Mouse (Mus musculus): ENCODE measurements around the gene Rhbdf1. TPM values are rescaled to one million over a fixed set of nuclear protein-coding genes. Genes with fewer than 3 reads are reported as not detected.

Gene Rhbdf1
- polyA plus RNA-seq, 1 experiment: 16.1 TPM

- peaks cover 78% of the 10 kb centered on the region for H3K4me1 ChIP-seq
- H3K4me3 ChIP-seq (replicated peaks): peak overlapping the region; percentile 15
- TF ChIP-seq FLI1 (IDR thresholded peaks at IDR 0.05; ENCODE audit: low read length): no peak
- no peak for TF ChIP-seq GATA1 (IDR thresholded peaks at IDR 0.05; ENCODE audit: borderline replicate concordance, low read length)
- H3K27me3 ChIP-seq (replicated peaks): no peaks in the 10 kb centered on the region
- H3K36me3 ChIP-seq (replicated peaks; ENCODE audit: low read length): peaks cover 91% of the 10 kb centered on the region
- no peaks in the 10 kb centered on the region for H3K9me3 ChIP-seq
Measured at GRCm38 (mm10) chr11:32243205-32243955, 21.3 kb upstream of the Rhbdf1 start.

- H3K4me3 ChIP-seq (replicated peaks): no peak overlapping the region
- H3K4me1 ChIP-seq: peaks cover 75% of the 10 kb centered on the region
- no peak for TF ChIP-seq GATA1 (IDR thresholded peaks at IDR 0.05; ENCODE audit: borderline replicate concordance, low read length)
- TF ChIP-seq FLI1 (IDR thresholded peaks at IDR 0.05; ENCODE audit: low read length): no peak
- H3K27me3 ChIP-seq (replicated peaks): no peaks in the 10 kb centered on the region
- no peaks in the 10 kb centered on the region for H3K9me3 ChIP-seq
- H3K36me3 ChIP-seq (replicated peaks; ENCODE audit: low read length): peaks cover 91% of the 10 kb centered on the region
Measured at GRCm38 (mm10) chr11:32242209-32242608, 20.1 kb upstream of the Rhbdf1 start.

- Histone ChIP-seq H3K27me3 (replicated peaks) (no peaks in the 10 kb centered on the region), H3K9me3 (no peaks in the 10 kb centered on the region), H3K4me1 (peaks cover 71% of the 10 kb centered on the region), H3K36me3 (replicated peaks; ENCODE audit: low read length) (peaks cover 92% of the 10 kb centered on the region), H3K4me3 (replicated peaks) (no peak overlapping the region)
- TF ChIP-seq FLI1 (IDR thresholded peaks at IDR 0.05; ENCODE audit: low read length) (no peak), GATA1 (IDR thresholded peaks at IDR 0.05; ENCODE audit: borderline replicate concordance, low read length) (no peak)
Measured at GRCm38 (mm10) chr11:32241391-32241790, 19.3 kb upstream of the Rhbdf1 start.

GRCm38 (mm10) chr11:32238093-32238860 is 16.2 kb upstream of the Rhbdf1 start:
- TF ChIP-seq GATA1 (IDR thresholded peaks at IDR 0.05; ENCODE audit: borderline replicate concordance, low read length) (no peak), FLI1 (IDR thresholded peaks at IDR 0.05; ENCODE audit: low read length) (no peak)
- H3K4me1 ChIP-seq: peaks cover 41% of the 10 kb centered on the region
- peaks cover 98% of the 10 kb centered on the region for H3K36me3 ChIP-seq (replicated peaks; ENCODE audit: low read length)

GRCm38 (mm10) chr11:32237411-32237795 is 15.3 kb upstream of the Rhbdf1 start:
- TF ChIP-seq FLI1 (IDR thresholded peaks at IDR 0.05; ENCODE audit: low read length): no peak
- no peak for TF ChIP-seq GATA1 (IDR thresholded peaks at IDR 0.05; ENCODE audit: borderline replicate concordance, low read length)
- peaks cover 98% of the 10 kb centered on the region for H3K36me3 ChIP-seq (replicated peaks; ENCODE audit: low read length)
- H3K9me3 ChIP-seq: no peaks in the 10 kb centered on the region
- H3K4me3 ChIP-seq (replicated peaks): no peak overlapping the region
- H3K27me3 ChIP-seq (replicated peaks): no peaks in the 10 kb centered on the region
- H3K4me1 ChIP-seq: peaks cover 32% of the 10 kb centered on the region

More at GRCm38 (mm10) chr11:32238093-32238860, 16.2 kb upstream of the Rhbdf1 start:
- H3K4me3 ChIP-seq (replicated peaks): no peak overlapping the region
- H3K27me3 ChIP-seq (replicated peaks): no peaks in the 10 kb centered on the region
- no peaks in the 10 kb centered on the region for H3K9me3 ChIP-seq

- no peak overlapping the region for H3K4me3 ChIP-seq (replicated peaks)
- H3K27me3 ChIP-seq (replicated peaks): no peaks in the 10 kb centered on the region
- TF ChIP-seq FLI1 (IDR thresholded peaks at IDR 0.05; ENCODE audit: low read length): no peak
- no peak for TF ChIP-seq GATA1 (IDR thresholded peaks at IDR 0.05; ENCODE audit: borderline replicate concordance, low read length)
- H3K9me3 ChIP-seq: no peaks in the 10 kb centered on the region
- H3K36me3 ChIP-seq (replicated peaks; ENCODE audit: low read length): peaks cover 98% of the 10 kb centered on the region
- H3K4me1 ChIP-seq: peaks cover 27% of the 10 kb centered on the region; the same call in 1 of the 2 replicates
Measured at GRCm38 (mm10) chr11:32236712-32237410, 14.8 kb upstream of the Rhbdf1 start.

- H3K4me1 ChIP-seq: peaks cover 29% of the 10 kb centered on the region; the same call in 1 of the 2 replicates
- H3K27me3 ChIP-seq (replicated peaks): no peaks in the 10 kb centered on the region
- H3K36me3 ChIP-seq (replicated peaks; ENCODE audit: low read length): peaks cover 98% of the 10 kb centered on the region
- H3K9me3 ChIP-seq: no peaks in the 10 kb centered on the region
- H3K4me3 ChIP-seq (replicated peaks): no peak overlapping the region
- TF ChIP-seq FLI1 (IDR thresholded peaks at IDR 0.05; ENCODE audit: low read length): no peak
- TF ChIP-seq GATA1 (IDR thresholded peaks at IDR 0.05; ENCODE audit: borderline replicate concordance, low read length): no peak
Measured at GRCm38 (mm10) chr11:32236132-32236531, 14.0 kb upstream of the Rhbdf1 start.

GRCm38 (mm10) chr11:32235646-32236045 is 13.5 kb upstream of the Rhbdf1 start:
- Histone ChIP-seq H3K27me3 (replicated peaks) (no peaks in the 10 kb centered on the region), H3K36me3 (replicated peaks; ENCODE audit: low read length) (peaks cover 98% of the 10 kb centered on the region), H3K4me1 (peaks cover 29% of the 10 kb centered on the region; the same call in 1 of the 2 replicates), H3K4me3 (replicated peaks) (no peak overlapping the region), H3K9me3 (no peaks in the 10 kb centered on the region)
- no peak for TF ChIP-seq FLI1 (IDR thresholded peaks at IDR 0.05; ENCODE audit: low read length)
- no peak for TF ChIP-seq GATA1 (IDR thresholded peaks at IDR 0.05; ENCODE audit: borderline replicate concordance, low read length)

GRCm38 (mm10) chr11:32234816-32235485 is 12.9 kb upstream of the Rhbdf1 start:
- no peak for TF ChIP-seq FLI1 (IDR thresholded peaks at IDR 0.05; ENCODE audit: low read length)
- no peak for TF ChIP-seq GATA1 (IDR thresholded peaks at IDR 0.05; ENCODE audit: borderline replicate concordance, low read length)
- Histone ChIP-seq H3K27me3 (replicated peaks) (no peaks in the 10 kb centered on the region), H3K36me3 (replicated peaks; ENCODE audit: low read length) (peaks cover 99% of the 10 kb centered on the region), H3K4me3 (replicated peaks) (no peak overlapping the region), H3K9me3 (no peaks in the 10 kb centered on the region), H3K4me1 (peaks cover 32% of the 10 kb centered on the region; the same call in 1 of the 2 replicates)
